In the genomic region with DNA sequence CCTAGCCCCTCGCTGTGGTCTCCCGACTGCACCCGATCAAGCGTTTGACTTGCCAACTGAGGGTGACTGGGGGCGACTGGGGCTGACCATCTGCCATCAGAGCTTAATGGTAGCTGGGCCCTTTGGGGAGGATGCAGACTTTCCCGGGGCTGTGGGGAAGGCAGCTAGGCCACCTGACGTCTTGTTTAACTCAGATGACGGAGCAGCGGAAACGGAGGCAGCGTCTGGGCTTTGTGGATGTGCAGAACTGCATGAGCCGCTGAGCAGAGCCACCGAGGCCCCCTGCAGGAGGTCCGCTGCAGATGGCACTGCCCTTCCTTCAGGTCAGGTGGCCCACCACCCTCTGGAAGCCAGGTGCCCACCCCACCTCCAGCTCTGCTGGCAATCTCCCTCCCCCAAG, we compare ENCODE assay signal across 8 mouse cellular contexts. TPM values are rescaled to one million over a fixed set of nuclear protein-coding genes. Genes with fewer than 3 reads are reported as not detected.
DNase-seq lines count a peak whose midpoint lies in the region; ATAC-seq lines count a peak whose summit lies in the region.

No protein-coding gene starts in this region.

- no peak for ATAC-seq in midbrain, embryonic 11.5 days (ENCODE audit: low FRiP score)
- peak; percentile 8; the same call in 1 of the 2 replicates for ATAC-seq in intestine, embryonic 15.5 days
- no peak for ATAC-seq in CD4-positive, CD25-positive, alpha-beta regulatory T cell, adult 4 months

- no peak overlapping the region for H3K9ac ChIP-seq in midbrain, embryonic 11.5 days (ENCODE audit: low read length)
- H3K9ac ChIP-seq in intestine, embryonic 15.5 days: no peak overlapping the region

- no peak overlapping the region for H3K4me2 ChIP-seq in midbrain, embryonic 11.5 days
- 0 out of 2 replicates have a peak overlapping the region, but pooled peaks have one; percentile 4 for H3K4me2 ChIP-seq in intestine, embryonic 15.5 days (replicated peaks)

- 42% methylated on average over 14 of the region's 14 CpGs for WGBS in midbrain, embryonic 10.5 days
- 36% methylated on average over 14 of the region's 14 CpGs for WGBS in midbrain, embryonic 11.5 days
- WGBS in intestine, embryonic 15.5 days: 49% methylated on average over 14 of the region's 14 CpGs

- peaks cover 51% of the 10 kb centered on the region for H3K36me3 ChIP-seq in midbrain, embryonic 10.5 days
- no peaks in the 10 kb centered on the region for H3K36me3 ChIP-seq in midbrain, embryonic 11.5 days (ENCODE audit: control insufficient read depth, insufficient read depth, low read length)
- peaks cover 31% of the 10 kb centered on the region; the same call in 1 of the 2 replicates for H3K36me3 ChIP-seq in intestine, embryonic 15.5 days

- H3K9me3 ChIP-seq in midbrain, embryonic 10.5 days (replicated peaks): peaks cover 13% of the 10 kb centered on the region
- H3K9me3 ChIP-seq in midbrain, embryonic 11.5 days (ENCODE audit: control insufficient read depth, low read length): no peaks in the 10 kb centered on the region
- H3K9me3 ChIP-seq in intestine, embryonic 15.5 days: no peaks in the 10 kb centered on the region

- peaks cover 19% of the 10 kb centered on the region for H3K27me3 ChIP-seq in midbrain, embryonic 10.5 days (ENCODE audit: low read depth, poor library complexity, severe bottlenecking)
- no peaks in the 10 kb centered on the region for H3K27me3 ChIP-seq in midbrain, embryonic 11.5 days (ENCODE audit: control insufficient read depth, insufficient read depth, low read length)
- H3K27me3 ChIP-seq in intestine, embryonic 15.5 days (replicated peaks): no peaks in the 10 kb centered on the region

- H3K4me1 ChIP-seq in midbrain, embryonic 10.5 days: peaks cover 44% of the 10 kb centered on the region
- H3K4me1 ChIP-seq in midbrain, embryonic 11.5 days (ENCODE audit: control insufficient read depth, insufficient read depth, low read length): peaks cover 7% of the 10 kb centered on the region
- H3K4me1 ChIP-seq in intestine, embryonic 15.5 days (replicated peaks): peaks cover 38% of the 10 kb centered on the region

- H3K4me3 ChIP-seq in midbrain, embryonic 10.5 days: no peak overlapping the region
- no peak overlapping the region for H3K4me3 ChIP-seq in midbrain, embryonic 11.5 days (ENCODE audit: low read depth, low read length)
- no peak overlapping the region for H3K4me3 ChIP-seq in intestine, embryonic 15.5 days (replicated peaks)

- peak; percentile 53 for DNase-seq in cerebellum, adult 8-10 months
- DNase-seq in cerebellum, adult 9-11 months: no peak
- no peak for DNase-seq in midbrain, embryonic 10.5 days (ENCODE audit: low spot score)
- no peak for DNase-seq in midbrain, embryonic 11.5 days (ENCODE audit: low spot score, missing footprints)
- peak; percentile 44 for DNase-seq in retina, embryonic 14.5 days (ENCODE audit: low spot score)
- DNase-seq in heart, postnatal 36 days: no peak

- intact Hi-C loops in heart, postnatal 36 days (cut with DNase I): no loop called here

- peak overlapping the region; percentile 10; the same call in 1 of the 2 replicates for H3K27ac ChIP-seq in midbrain, embryonic 10.5 days (replicated peaks)
- no peak overlapping the region for H3K27ac ChIP-seq in midbrain, embryonic 11.5 days (ENCODE audit: low read depth, low read length)
- H3K27ac ChIP-seq in intestine, embryonic 15.5 days: 0 out of 2 replicates have a peak overlapping the region, but pooled peaks have one; percentile 27

RNA-seq across cellular contexts. Expression of a gene that starts 12.4 kb away (rescaled TPM):
- polyA plus RNA-seq in midbrain, embryonic 10.5 days (2016; fragmentation: Nextera tagmentation; extraction: Ambion mirVana): 404 and 411 TPM in 2 replicates
- 316 and 332 TPM in 2 replicates for polyA plus RNA-seq in midbrain, embryonic 11.5 days (2014; fragmentation: Nextera tagmentation; extraction: Ambion mirVana)
- 266 and 272 TPM in 2 replicates for polyA plus RNA-seq in intestine, embryonic 15.5 days (2015; fragmentation: Nextera tagmentation; extraction: Ambion mirVana)
- polyA plus RNA-seq in CD4-positive, CD25-positive, alpha-beta regulatory T cell, adult 4 months (2017; shearing (Covaris generic)): 100 to 1,000 TPM; 110 to 129 TPM
- total RNA-seq in heart, postnatal 36 days (2021): 100 to 1,000 TPM; 291 to 337 TPM

RNA-seq across cellular contexts. Expression of a gene that starts 46.3 kb away (rescaled TPM):
- 0.29 TPM in 1 of 2 replicates, not detected in the other for polyA plus RNA-seq in midbrain, embryonic 10.5 days (2016; fragmentation: Nextera tagmentation; extraction: Ambion mirVana)
- polyA plus RNA-seq in midbrain, embryonic 11.5 days (2014; fragmentation: Nextera tagmentation; extraction: Ambion mirVana): 0.07 and 0.48 TPM in 2 replicates
- polyA plus RNA-seq in intestine, embryonic 15.5 days (2015; fragmentation: Nextera tagmentation; extraction: Ambion mirVana): 0.06 and 0.14 TPM in 2 replicates
- polyA plus RNA-seq in CD4-positive, CD25-positive, alpha-beta regulatory T cell, adult 4 months (2017; shearing (Covaris generic)): not detected
- total RNA-seq in heart, postnatal 36 days (2021): 1 to 10 TPM; 4.7 to 7.9 TPM

Comparison
In these comparisons a context has a peak if more than half of its experiments do, and no peak if none do; other contexts are left out.
1. DNase-seq: peak in cerebellum, adult 8-10 months (single experiment) and retina, embryonic 14.5 days (single experiment); none in cerebellum, adult 9-11 months (single experiment), midbrain, embryonic 10.5 days (single experiment), midbrain, embryonic 11.5 days (single experiment) and heart, postnatal 36 days (0 of 2).